Mouse (Mus musculus) limb, embryonic 14.5 days (tissue): ENCODE measurements at regions not wholly inside any gene's neighbourhood (a gene's known extent, or its start where the extent isn't known, plus 50 kb on each side); places are given as distances from the start of the nearest gene placed in this dataset.

Experiments
- ATAC-seq: fragments of 200-750 bp; cut with Nextera tagmentation; 2 replicates; pipeline ENCODE4 v1.8.0; 2017; ENCODE audit warnings: low read depth, moderate number of reproducible peaks, moderate TSS enrichment; ENCODE audit not compliant: low FRiP score
- DNase-seq: peaks from one replicate; pipeline ENCODE4 v3.0.0-alpha.2; 2015; ENCODE audit warnings: low spot score
- H3K27ac ChIP-seq: fragments of 300-500 bp; sonication (generic); replicated peaks from 2 replicates; pipeline ENCODE4 v1.5.1; 2014; ENCODE audit warnings: low read depth, mild to moderate bottlenecking, low read length, moderate library complexity, mixed read lengths
- H3K27me3 ChIP-seq: fragments of 300-500 bp; sonication (generic); 2 replicates; pipeline ENCODE4 v1.6.1; 2014; ENCODE audit warnings: low read length, mixed read lengths; ENCODE audit not compliant: control insufficient read depth, insufficient read depth
- H3K36me3 ChIP-seq: fragments of 300-500 bp; sonication (generic); 2 replicates; pipeline ENCODE4 v1.6.1; 2014; ENCODE audit warnings: mild to moderate bottlenecking, low read length, moderate library complexity, mixed read lengths; ENCODE audit not compliant: control insufficient read depth, insufficient read depth
- H3K4me1 ChIP-seq: fragments of 300-500 bp; sonication (generic); 2 replicates; pipeline ENCODE4 v1.6.1; 2014; ENCODE audit warnings: antibody characterized with exemption, low read length, mixed read lengths; ENCODE audit not compliant: control insufficient read depth, insufficient read depth
- H3K4me2 ChIP-seq: fragments of 300-500 bp; sonication (generic); replicated peaks from 2 replicates; pipeline ENCODE4 v1.6.1; 2014; ENCODE audit warnings: low read depth, mild to moderate bottlenecking, low read length, moderate library complexity; ENCODE audit not compliant: severe bottlenecking
- H3K4me3 ChIP-seq: fragments of 300-500 bp; sonication (generic); replicated peaks from 2 replicates; pipeline ENCODE4 v1.5.1; 2014; ENCODE audit warnings: low read length
- H3K9ac ChIP-seq: fragments of 300-500 bp; sonication (generic); 2 replicates; pipeline ENCODE4 v1.6.1; 2014; ENCODE audit warnings: mild to moderate bottlenecking, low read depth, low read length, moderate library complexity; ENCODE audit not compliant: severe bottlenecking
- H3K9me3 ChIP-seq: fragments of 300-500 bp; sonication (generic); 2 replicates; pipeline ENCODE4 v1.6.1; 2016; ENCODE audit warnings: low read length; ENCODE audit not compliant: control insufficient read depth
- POLR2A ChIP-seq: fragments of 200-500 bp; IDR thresholded peaks from 2 replicates; pipeline ENCODE4 v1.8.0; 2012; ENCODE audit warnings: inconsistent platforms, mild to moderate bottlenecking, moderate library complexity, borderline replicate concordance; ENCODE audit not compliant: insufficient read depth, insufficient read length; ENCODE audit errors: extremely low read depth
- WGBS: fragments of 180-500 bp; shearing (Covaris S2); extraction: QIAGEN DNeasy Blood & Tissue Kit; methylation state at CpG from one replicate; pipeline ENCODE4 v1.1.7; 2014; 5-methylcytosine and 5-hydroxymethylcytosine counted together

- Histone ChIP-seq H3K4me1 (0 out of 2 replicates have a peak, but pooled peaks cover 3% of the 10 kb centered on the region), H3K27ac (no peak overlapping the region), H3K4me2 (no peak overlapping the region), H3K9ac (no peak overlapping the region), H3K27me3 (no peaks in the 10 kb centered on the region), H3K9me3 (no peaks in the 10 kb centered on the region), H3K36me3 (no peaks in the 10 kb centered on the region), H3K4me3 (no peak overlapping the region)
- ATAC-seq (peak; percentile 60), DNase-seq (no peak)
- TF ChIP-seq POLR2A, result no peak
- 49% methylated on average over 7 of the region's 7 CpGs for WGBS
Observed at GRCm38 (mm10) chr12:92509494-92509893, 660.5 kb upstream of the Sel1l start.

- 0 out of 2 replicates have a peak overlapping the region, but pooled peaks have one; percentile 19 for H3K27ac ChIP-seq
- peak; percentile 63 for ATAC-seq
- no peak overlapping the region for H3K4me2 ChIP-seq
- H3K4me3 ChIP-seq, result no peak overlapping the region
- no peaks in the 10 kb centered on the region for H3K36me3 ChIP-seq
- no peaks in the 10 kb centered on the region for H3K9me3 ChIP-seq
- 0 out of 2 replicates have a peak, but pooled peaks cover 3% of the 10 kb centered on the region for H3K4me1 ChIP-seq
- TF ChIP-seq POLR2A, result no peak
- H3K9ac ChIP-seq, result no peak overlapping the region
- WGBS, result 48% methylated on average over 5 of the region's 5 CpGs
- H3K27me3 ChIP-seq, result no peaks in the 10 kb centered on the region
- DNase-seq, result peak; percentile 56
Observed at GRCm38 (mm10) chr12:92508796-92509489, 660.0 kb upstream of the Sel1l start.

GRCm38 (mm10) chr12:92483984-92484383 lies 635.0 kb upstream of the Sel1l start:
- Histone ChIP-seq H3K27me3 (no peaks in the 10 kb centered on the region), H3K9me3 (no peaks in the 10 kb centered on the region), H3K9ac (no peak overlapping the region), H3K4me3 (no peak overlapping the region), H3K4me1 (no peaks in the 10 kb centered on the region), H3K4me2 (no peak overlapping the region), H3K36me3 (no peaks in the 10 kb centered on the region), H3K27ac (no peak overlapping the region)
- no peak for TF ChIP-seq POLR2A
- DNase-seq, result no peak
- no peak for ATAC-seq
- 71% methylated on average over 1 of the region's 1 CpGs for WGBS

GRCm38 (mm10) chr12:92474293-92475062 lies 625.5 kb upstream of the Sel1l start:
- no peak overlapping the region for H3K9ac ChIP-seq
- no peaks in the 10 kb centered on the region for H3K27me3 ChIP-seq
- no peaks in the 10 kb centered on the region for H3K4me1 ChIP-seq
- no peak for ATAC-seq
- H3K4me2 ChIP-seq, result no peak overlapping the region
- no peaks in the 10 kb centered on the region for H3K36me3 ChIP-seq
- WGBS, result 21% methylated on average over 4 of the region's 4 CpGs
- H3K27ac ChIP-seq, result no peak overlapping the region
- TF ChIP-seq POLR2A, result no peak
- DNase-seq, result no peak
- H3K9me3 ChIP-seq, result no peaks in the 10 kb centered on the region
- no peak overlapping the region for H3K4me3 ChIP-seq

- H3K4me1 ChIP-seq, result no peaks in the 10 kb centered on the region
- H3K27ac ChIP-seq, result no peak overlapping the region
- no peaks in the 10 kb centered on the region for H3K27me3 ChIP-seq
- no peak overlapping the region for H3K4me2 ChIP-seq
- H3K36me3 ChIP-seq, result no peaks in the 10 kb centered on the region
- H3K9me3 ChIP-seq, result no peaks in the 10 kb centered on the region
- DNase-seq, result no peak
- 78% methylated on average over 6 of the region's 6 CpGs for WGBS
- H3K9ac ChIP-seq, result no peak overlapping the region
- no peak for TF ChIP-seq POLR2A
- no peak for ATAC-seq
- H3K4me3 ChIP-seq, result no peak overlapping the region
Observed at GRCm38 (mm10) chr12:92451110-92451818, 602.3 kb upstream of the Sel1l start.
